Comparison of ENCODE assay signal across 8 mouse cellular contexts in the genomic region with DNA sequence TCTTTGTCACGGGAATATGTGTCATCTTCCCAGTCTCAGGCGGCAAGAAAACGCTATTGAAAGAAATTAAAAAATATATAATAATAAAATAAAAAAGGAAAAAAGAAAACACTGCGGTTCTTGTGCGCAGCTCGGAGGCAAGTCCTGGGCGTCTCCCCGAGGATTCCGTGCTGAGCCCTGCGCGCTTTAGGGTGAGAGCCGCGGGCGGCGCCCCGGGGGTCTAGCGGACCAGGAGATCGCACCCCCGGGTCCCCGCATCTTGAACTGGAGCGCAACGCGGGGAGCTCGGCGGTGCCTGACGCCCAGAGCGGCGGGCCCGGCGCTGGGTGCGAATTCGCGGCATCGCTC. TPM values are rescaled to one million over a fixed set of nuclear protein-coding genes. Genes with fewer than 3 reads are reported as not detected.
DNase-seq lines count a peak whose midpoint lies in the region; ATAC-seq and TF ChIP-seq lines count a peak whose summit lies in the region.

No protein-coding gene starts in this region.

- DNase-seq in heart, adult 18-20 months, result no peak
- no peak for DNase-seq in liver, postnatal 0 days
- DNase-seq in layer of hippocampus, postnatal 14 days (ENCODE audit: low spot score in 2 of 2), result no peak
- DNase-seq in thymus, postnatal 36 days, result no peak
- DNase-seq in left cerebral cortex, postnatal 4 days, result no peak

- TF ChIP-seq CTCF in ES-Bruce4 (IDR thresholded peaks at IDR 0.05; ENCODE audit: low read depth, low read length), result no peak
- TF ChIP-seq CTCF in liver, postnatal 0 days (IDR thresholded peaks at IDR 0.05; ENCODE audit: low read depth), result no peak

- under 1% methylated on average over 34 of the region's 34 CpGs for WGBS in heart, embryonic 13.5 days
- WGBS in forebrain, embryonic 16.5 days, result under 1% methylated on average over 34 of the region's 34 CpGs
- 1% methylated on average over 33 of the region's 34 CpGs for WGBS in liver, postnatal 0 days (ENCODE audit: insufficient replicate concordance)

- intact Hi-C loops in left cerebral cortex, postnatal 4 days (cut with DNase I), result loop anchor here (5.0 kb wide), 2 partner anchors 40 to 170 kb away; no protein-coding TSS in a partner anchor

- no peak for ATAC-seq in heart, embryonic 13.5 days (ENCODE audit: extremely low read depth, insufficient number of reproducible peaks, low FRiP score, low TSS enrichment)
- peak; percentile 34 for ATAC-seq in forebrain, embryonic 16.5 days
- ATAC-seq in liver, postnatal 0 days, result peak; percentile 15

- H3K9ac ChIP-seq in heart, embryonic 13.5 days, result peak overlapping the region; percentile 86
- H3K9ac ChIP-seq in ES-Bruce4 (ENCODE audit: low read depth, poor library complexity, severe bottlenecking), result peak overlapping the region; percentile 85
- peak overlapping the region; percentile 63 for H3K9ac ChIP-seq in forebrain, embryonic 16.5 days (replicated peaks; ENCODE audit: low read depth, low read length)
- peak overlapping the region; percentile 47 for H3K9ac ChIP-seq in liver, postnatal 0 days (replicated peaks)

- no peak overlapping the region for H3K27ac ChIP-seq in heart, embryonic 13.5 days (replicated peaks)
- H3K27ac ChIP-seq in ES-Bruce4 (ENCODE audit: insufficient read depth, low read length), result no peak overlapping the region
- peak overlapping the region; percentile 31 for H3K27ac ChIP-seq in forebrain, embryonic 16.5 days (ENCODE audit: low read length)
- H3K27ac ChIP-seq in liver, postnatal 0 days (ENCODE audit: low read depth), result no peak overlapping the region

- peak overlapping the region; percentile 96 for H3K4me2 ChIP-seq in heart, embryonic 13.5 days
- H3K4me2 ChIP-seq in forebrain, embryonic 16.5 days (ENCODE audit: low read length), result peak overlapping the region; percentile 84
- peak overlapping the region; percentile 77 for H3K4me2 ChIP-seq in liver, postnatal 0 days (ENCODE audit: low read depth, low read length)

- TF ChIP-seq EP300 in ES-Bruce4 (IDR thresholded peaks at IDR 0.05; ENCODE audit: insufficient read depth, low read depth, low read length), result no peak
- TF ChIP-seq EP300 in liver, postnatal 0 days (IDR thresholded peaks at IDR 0.05; ENCODE audit: low read depth), result no peak

- peak overlapping the region; percentile 71 for H3K4me3 ChIP-seq in heart, embryonic 13.5 days
- H3K4me3 ChIP-seq in ES-Bruce4 (ENCODE audit: low read depth, low read length), result peak overlapping the region; percentile 56
- H3K4me3 ChIP-seq in forebrain, embryonic 16.5 days (replicated peaks; ENCODE audit: low read length), result peak overlapping the region; percentile 66
- peak overlapping the region; percentile 60 for H3K4me3 ChIP-seq in liver, postnatal 0 days (ENCODE audit: low read depth, low read length)

- peaks cover 77% of the 10 kb centered on the region for H3K27me3 ChIP-seq in heart, embryonic 13.5 days (replicated peaks)
- H3K27me3 ChIP-seq in ES-Bruce4 (ENCODE audit: control insufficient read depth, insufficient read depth, low read length, poor library complexity, severe bottlenecking), result peaks cover 19% of the 10 kb centered on the region
- no peaks in the 10 kb centered on the region for H3K27me3 ChIP-seq in forebrain, embryonic 16.5 days (replicated peaks; ENCODE audit: control insufficient read depth, insufficient read depth, low read length)
- H3K27me3 ChIP-seq in liver, postnatal 0 days (ENCODE audit: insufficient read depth, low read length), result peaks cover 38% of the 10 kb centered on the region

- H3K4me1 ChIP-seq in heart, embryonic 13.5 days, result peaks cover 34% of the 10 kb centered on the region
- H3K4me1 ChIP-seq in ES-Bruce4 (ENCODE audit: control insufficient read depth, insufficient read depth, low read length), result no peaks in the 10 kb centered on the region
- H3K4me1 ChIP-seq in forebrain, embryonic 16.5 days (replicated peaks; ENCODE audit: control insufficient read depth, insufficient read depth, low read length), result peaks cover 31% of the 10 kb centered on the region
- H3K4me1 ChIP-seq in liver, postnatal 0 days (ENCODE audit: insufficient read depth), result peaks cover 9% of the 10 kb centered on the region

- no peaks in the 10 kb centered on the region for H3K36me3 ChIP-seq in heart, embryonic 13.5 days
- no peaks in the 10 kb centered on the region for H3K36me3 ChIP-seq in ES-Bruce4 (ENCODE audit: control insufficient read depth, insufficient read depth, low read length, poor library complexity, severe bottlenecking)
- H3K36me3 ChIP-seq in forebrain, embryonic 16.5 days (ENCODE audit: control insufficient read depth, insufficient read depth), result no peaks in the 10 kb centered on the region
- no peaks in the 10 kb centered on the region for H3K36me3 ChIP-seq in liver, postnatal 0 days (replicated peaks; ENCODE audit: insufficient read depth, low read length)

- no peaks in the 10 kb centered on the region for H3K9me3 ChIP-seq in heart, embryonic 13.5 days
- no peaks in the 10 kb centered on the region for H3K9me3 ChIP-seq in ES-Bruce4 (replicated peaks; ENCODE audit: control insufficient read depth, insufficient read depth, low read length, poor library complexity, severe bottlenecking)
- H3K9me3 ChIP-seq in forebrain, embryonic 16.5 days (ENCODE audit: control insufficient read depth, low read length), result no peaks in the 10 kb centered on the region
- H3K9me3 ChIP-seq in liver, postnatal 0 days (ENCODE audit: low read length), result no peaks in the 10 kb centered on the region

- TF ChIP-seq POLR2A in ES-Bruce4 (IDR thresholded peaks at IDR 0.05; ENCODE audit: insufficient read depth, low read length), result no peak

RNA-seq across cellular contexts. Expression of a gene that starts 0.3 kb away (rescaled TPM):
- 5.2 and 6.1 TPM in 2 replicates for polyA plus RNA-seq in heart, embryonic 13.5 days (2015; fragmentation: Nextera tagmentation; extraction: Ambion mirVana)
- 1 to 10 TPM; 3.8 to 3.9 TPM for total RNA-seq in heart, adult 18-20 months (2021)
- 8.6 and 9.8 TPM in 2 replicates for polyA plus RNA-seq in ES-Bruce4 (2011; ENCODE audit: insufficient read depth, insufficient read length, low read depth, missing spikeins)
- 21.1 and 29.2 TPM in 2 replicates for polyA plus RNA-seq in forebrain, embryonic 16.5 days (2015; fragmentation: Nextera tagmentation; extraction: Ambion mirVana)
- polyA plus RNA-seq in liver, postnatal 0 days (2015; fragmentation: Nextera tagmentation; extraction: Ambion mirVana), result 3.9 and 4.2 TPM in 2 replicates
- 10 to 100 TPM; 53.2 to 67.5 TPM for total RNA-seq in layer of hippocampus, postnatal 14 days (2021)
- total RNA-seq in left cerebral cortex, postnatal 4 days (2021), result 10 to 100 TPM; 56.9 to 67.4 TPM
